Mouse (Mus musculus): ENCODE results near the gene Efna3. TPM values are rescaled to one million over a fixed set of nuclear protein-coding genes. Genes with fewer than 3 reads are reported as not detected.

Efna3 gene
- polyA plus RNA-seq, 1 experiment from 2014 or later, result 10.7 TPM

- peak overlapping the region; percentile 71 for H3K4me3 ChIP-seq
- H3K27ac ChIP-seq, result peak overlapping the region; percentile 24; the same call in 1 of the 2 replicates
- no peaks in the 10 kb centered on the region for H3K9me3 ChIP-seq
- H3K36me3 ChIP-seq, result no peaks in the 10 kb centered on the region
- peaks cover 87% of the 10 kb centered on the region for H3K4me1 ChIP-seq (replicated peaks)
- peak; percentile 61 for DNase-seq (ENCODE audit: low spot score)
- WGBS, result 4% methylated on average over 58 of the region's 58 CpGs
- peaks cover 97% of the 10 kb centered on the region for H3K27me3 ChIP-seq (ENCODE audit: insufficient read depth, poor library complexity, severe bottlenecking)
Measured at GRCm38 (mm10) chr3:89319591-89320350, 3.0 kb downstream of the Efna3 start.

- peaks cover 91% of the 10 kb centered on the region for H3K4me1 ChIP-seq (replicated peaks)
- DNase-seq (ENCODE audit: low spot score), result peak; percentile 40
- peak overlapping the region; percentile 24 for H3K27ac ChIP-seq
- no peaks in the 10 kb centered on the region for H3K9me3 ChIP-seq
- H3K4me3 ChIP-seq, result peak overlapping the region; percentile 71
- H3K36me3 ChIP-seq, result no peaks in the 10 kb centered on the region
- H3K27me3 ChIP-seq (ENCODE audit: insufficient read depth, poor library complexity, severe bottlenecking), result peaks cover 94% of the 10 kb centered on the region
- WGBS, result 5% methylated on average over 21 of the region's 21 CpGs
Measured at GRCm38 (mm10) chr3:89318971-89319590, 3.7 kb downstream of the Efna3 start.

- no peak overlapping the region for H3K27ac ChIP-seq
- DNase-seq (ENCODE audit: low spot score), result no peak
- H3K36me3 ChIP-seq, result no peaks in the 10 kb centered on the region
- peaks cover 89% of the 10 kb centered on the region for H3K4me1 ChIP-seq (replicated peaks)
- H3K27me3 ChIP-seq (ENCODE audit: insufficient read depth, poor library complexity, severe bottlenecking), result peaks cover 86% of the 10 kb centered on the region
- WGBS, result 69% methylated on average over 8 of the region's 8 CpGs
- H3K9me3 ChIP-seq, result no peaks in the 10 kb centered on the region
- 0 out of 2 replicates have a peak overlapping the region, but pooled peaks have one; percentile 71 for H3K4me3 ChIP-seq
Measured at GRCm38 (mm10) chr3:89318316-89318715, 4.4 kb downstream of the Efna3 start.

- Histone ChIP-seq H3K36me3 (no peaks in the 10 kb centered on the region), H3K4me1 (replicated peaks) (peaks cover 79% of the 10 kb centered on the region), H3K27me3 (ENCODE audit: insufficient read depth, poor library complexity, severe bottlenecking) (peaks cover 76% of the 10 kb centered on the region), H3K27ac (peak overlapping the region; percentile 13; the same call in 1 of the 2 replicates), H3K4me3 (peak overlapping the region; percentile 54), H3K9me3 (no peaks in the 10 kb centered on the region)
- WGBS, result 58% methylated on average over 6 of the region's 6 CpGs
- no peak for DNase-seq (ENCODE audit: low spot score)
Measured at GRCm38 (mm10) chr3:89317246-89317645, 5.5 kb downstream of the Efna3 start.

- H3K4me1 ChIP-seq (replicated peaks), result peaks cover 74% of the 10 kb centered on the region
- peak overlapping the region; percentile 13; the same call in 1 of the 2 replicates for H3K27ac ChIP-seq
- WGBS, result 0% methylated on average over 4 of the region's 4 CpGs
- H3K27me3 ChIP-seq (ENCODE audit: insufficient read depth, poor library complexity, severe bottlenecking), result peaks cover 71% of the 10 kb centered on the region
- peak overlapping the region; percentile 54 for H3K4me3 ChIP-seq
- no peaks in the 10 kb centered on the region for H3K9me3 ChIP-seq
- DNase-seq (ENCODE audit: low spot score), result peak; percentile 88
- no peaks in the 10 kb centered on the region for H3K36me3 ChIP-seq
Measured at GRCm38 (mm10) chr3:89316833-89317232, 5.9 kb downstream of the Efna3 start.

DNA sequence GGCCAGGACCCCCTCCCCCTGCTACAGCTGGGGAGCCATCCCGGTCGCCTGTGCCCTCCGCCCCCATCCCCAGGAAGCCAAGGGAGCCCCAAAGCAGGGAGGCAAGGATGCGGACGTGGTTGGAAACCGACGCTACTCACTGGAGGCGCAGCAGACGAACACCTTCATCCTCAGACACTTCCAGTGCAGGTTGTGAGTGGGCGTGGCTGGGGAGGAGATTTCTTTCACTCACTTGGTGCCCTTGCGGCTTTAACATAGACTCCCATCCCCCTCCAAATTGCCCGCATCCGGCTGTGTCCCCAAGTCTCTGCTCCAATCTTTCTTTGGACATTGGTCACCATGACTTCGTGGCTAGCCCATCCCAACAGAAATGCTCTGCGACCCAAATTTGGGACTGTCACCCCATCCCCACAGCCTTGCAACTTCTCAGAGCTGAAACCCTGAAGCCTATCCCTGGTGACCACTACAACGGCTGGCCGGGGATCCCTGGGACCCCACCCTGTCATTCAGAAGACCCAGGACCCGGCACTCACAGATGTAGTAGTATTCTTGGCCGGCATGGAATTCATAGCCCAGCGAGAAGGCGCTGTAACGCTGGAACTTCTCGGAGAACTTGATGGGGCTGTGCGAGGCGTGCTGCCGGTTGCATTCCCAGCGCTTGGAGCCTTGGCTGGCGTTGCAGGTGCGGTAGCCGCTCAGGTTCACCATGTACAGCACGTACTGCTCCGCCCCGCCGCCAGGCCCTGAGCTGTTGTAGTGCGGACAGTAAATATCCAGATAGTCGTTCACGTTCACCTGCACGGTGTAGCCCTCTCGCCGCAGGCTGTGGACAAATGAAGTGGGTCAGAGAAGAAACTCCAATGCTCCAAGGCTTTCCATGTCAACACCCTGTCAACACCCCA, 6.6 kb downstream of the Efna3 start:
- Histone ChIP-seq H3K4me3 (peak overlapping the region; percentile 54), H3K4me1 (replicated peaks) (peaks cover 68% of the 10 kb centered on the region), H3K9me3 (no peaks in the 10 kb centered on the region), H3K36me3 (no peaks in the 10 kb centered on the region), H3K27ac (peak overlapping the region; percentile 84; the same call in 1 of the 2 replicates), H3K27me3 (ENCODE audit: insufficient read depth, poor library complexity, severe bottlenecking) (peaks cover 65% of the 10 kb centered on the region)
- 10% methylated on average over 40 of the region's 40 CpGs for WGBS
- DNase-seq (ENCODE audit: low spot score), result peak; percentile 23

DNA sequence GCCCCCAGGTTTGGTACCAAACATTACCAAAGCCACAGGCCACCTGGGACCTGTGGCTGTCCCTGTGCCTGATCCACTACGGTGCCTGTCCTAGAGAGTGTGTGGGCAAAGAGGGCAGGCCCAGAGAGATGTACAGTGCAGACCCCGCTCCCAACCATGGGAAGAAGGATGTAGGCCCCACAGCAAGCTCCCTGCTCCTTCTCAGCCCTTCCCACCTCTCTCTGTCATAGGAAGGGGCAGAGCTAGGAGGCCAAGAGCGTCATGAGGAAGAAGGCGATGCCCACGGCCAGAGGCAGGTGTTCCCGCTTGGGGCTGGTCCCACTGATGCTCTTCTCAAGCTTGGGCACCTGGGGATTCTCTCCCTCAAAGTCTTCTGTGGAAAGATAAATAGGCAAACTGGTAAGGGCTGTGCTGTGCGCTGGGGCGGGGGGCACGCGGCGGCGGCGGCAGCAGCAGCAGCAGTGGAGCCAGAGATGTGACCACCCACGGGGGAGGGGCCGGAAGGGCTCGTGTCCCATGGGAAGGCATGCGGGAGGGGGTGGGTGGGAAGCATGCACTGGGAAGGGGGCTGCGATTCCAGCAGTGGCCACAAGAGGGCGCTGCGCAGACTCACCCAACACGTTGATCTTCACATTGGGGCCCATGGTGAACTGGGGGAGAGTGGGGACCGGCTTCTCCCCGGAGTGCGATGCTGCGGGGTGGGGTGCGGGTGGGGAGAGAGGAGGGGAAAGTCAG, 7.4 kb downstream of the Efna3 start:
- H3K4me1 ChIP-seq (replicated peaks), result peaks cover 60% of the 10 kb centered on the region
- no peaks in the 10 kb centered on the region for H3K9me3 ChIP-seq
- peak; percentile 90 for DNase-seq (ENCODE audit: low spot score)
- 5% methylated on average over 26 of the region's 26 CpGs for WGBS
- peak overlapping the region; percentile 54 for H3K4me3 ChIP-seq
- H3K27me3 ChIP-seq (ENCODE audit: insufficient read depth, poor library complexity, severe bottlenecking), result peaks cover 57% of the 10 kb centered on the region
- H3K27ac ChIP-seq, result peak overlapping the region; percentile 84
- no peaks in the 10 kb centered on the region for H3K36me3 ChIP-seq

DNA sequence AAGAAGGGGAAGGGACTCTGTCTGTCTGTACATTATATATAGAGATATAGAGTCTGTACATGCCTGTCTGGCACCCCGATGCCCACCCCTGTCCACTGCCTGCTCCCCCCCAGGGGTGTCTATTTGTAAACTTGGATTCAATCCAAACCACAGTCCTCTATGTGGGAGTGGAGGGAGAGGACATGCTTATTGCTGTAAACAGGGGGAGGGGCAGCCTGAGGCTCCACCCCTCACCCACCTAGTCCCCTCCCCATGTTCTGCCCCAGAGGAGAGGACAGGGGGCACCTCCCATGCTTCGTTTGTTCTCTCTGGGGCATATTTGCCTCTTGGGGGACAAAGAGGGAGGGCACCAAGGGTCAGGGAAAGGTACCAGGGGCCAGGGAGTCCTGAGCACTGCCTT, 8.0 kb downstream of the Efna3 start:
- H3K4me3 ChIP-seq, result peak overlapping the region; percentile 54
- H3K4me1 ChIP-seq (replicated peaks), result peaks cover 54% of the 10 kb centered on the region
- no peaks in the 10 kb centered on the region for H3K36me3 ChIP-seq
- DNase-seq (ENCODE audit: low spot score), result no peak
- H3K9me3 ChIP-seq, result no peaks in the 10 kb centered on the region
- H3K27ac ChIP-seq, result peak overlapping the region; percentile 84
- 42% methylated on average over 2 of the region's 2 CpGs for WGBS
- peaks cover 51% of the 10 kb centered on the region for H3K27me3 ChIP-seq (ENCODE audit: insufficient read depth, poor library complexity, severe bottlenecking)

DNA sequence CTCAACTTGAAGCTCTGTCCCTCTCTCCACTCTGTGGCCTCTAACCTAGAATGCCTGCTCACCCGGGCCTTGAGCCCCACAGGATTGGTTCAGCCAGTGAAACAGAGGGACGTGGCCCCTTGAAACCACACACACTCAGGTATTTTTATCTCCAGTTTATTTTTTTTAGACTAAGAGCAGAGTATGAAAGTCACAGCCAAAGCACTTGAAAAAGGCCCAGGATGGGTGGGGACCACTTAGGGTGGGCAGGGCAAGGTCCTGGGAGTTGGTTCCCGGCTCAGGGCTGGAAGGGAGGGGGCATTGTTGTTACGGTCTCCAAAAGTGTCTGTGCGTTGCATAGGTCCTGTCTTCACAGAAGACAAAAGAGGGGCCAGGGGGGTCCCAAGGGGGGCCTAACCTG, 8.4 kb downstream of the Efna3 start:
- WGBS, result 77% methylated on average over 5 of the region's 5 CpGs

GRCm38 (mm10) chr3:89308089-89308488, 14.7 kb downstream of the Efna3 start:
- Histone ChIP-seq H3K4me1 (replicated peaks) (peaks cover 27% of the 10 kb centered on the region), H3K27ac (no peak overlapping the region), H3K4me3 (no peak overlapping the region), H3K27me3 (ENCODE audit: insufficient read depth, poor library complexity, severe bottlenecking) (peaks cover 9% of the 10 kb centered on the region; the same call in 1 of the 2 replicates), H3K36me3 (no peaks in the 10 kb centered on the region), H3K9me3 (no peaks in the 10 kb centered on the region)
- WGBS, result 3% methylated on average over 9 of the region's 9 CpGs
- DNase-seq (ENCODE audit: low spot score), result peak; percentile 82

More for the DNA sequence above, 8.4 kb downstream of the Efna3 start:
- no peak for DNase-seq (ENCODE audit: low spot score)
- Histone ChIP-seq H3K4me3 (no peak overlapping the region), H3K9me3 (no peaks in the 10 kb centered on the region), H3K27me3 (ENCODE audit: insufficient read depth, poor library complexity, severe bottlenecking) (peaks cover 46% of the 10 kb centered on the region), H3K36me3 (no peaks in the 10 kb centered on the region), H3K4me1 (replicated peaks) (peaks cover 50% of the 10 kb centered on the region), H3K27ac (no peak overlapping the region)

- Histone ChIP-seq H3K36me3 (no peaks in the 10 kb centered on the region), H3K27ac (no peak overlapping the region), H3K9me3 (no peaks in the 10 kb centered on the region), H3K4me1 (replicated peaks) (peaks cover 27% of the 10 kb centered on the region), H3K4me3 (no peak overlapping the region), H3K27me3 (ENCODE audit: insufficient read depth, poor library complexity, severe bottlenecking) (peaks cover 12% of the 10 kb centered on the region; the same call in 1 of the 2 replicates)
- DNase-seq (ENCODE audit: low spot score), result no peak
- WGBS, result 66% methylated on average over 8 of the region's 8 CpGs
Measured at GRCm38 (mm10) chr3:89305551-89306325, 17.0 kb downstream of the Efna3 start.
